In the genomic region with DNA sequence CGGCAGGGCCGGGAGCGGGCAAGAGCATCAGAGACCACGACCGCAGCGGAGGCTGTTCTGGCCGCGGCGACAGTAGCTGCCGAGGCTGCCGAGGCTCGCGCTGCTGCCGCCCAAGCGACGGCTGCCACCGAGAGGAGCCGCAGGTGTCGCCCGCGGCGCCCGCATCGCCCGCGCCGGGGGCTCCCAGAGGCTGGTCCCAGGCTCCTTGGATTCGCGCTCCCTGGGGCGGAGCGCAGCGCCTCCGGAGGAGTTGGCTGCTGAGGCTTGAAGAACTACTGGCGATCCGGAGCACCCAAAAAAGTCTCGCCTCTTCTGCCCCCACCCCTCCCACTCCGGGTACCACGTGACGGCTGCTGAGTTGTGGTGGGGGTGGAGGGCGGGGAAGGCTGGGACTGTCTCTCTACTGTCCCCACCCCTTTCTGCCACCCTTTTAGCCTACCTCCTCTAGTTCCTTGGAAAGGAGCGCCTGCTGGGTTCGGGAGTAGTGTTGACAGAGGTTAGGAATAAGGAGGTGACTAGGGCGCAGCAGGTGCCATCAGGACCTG, we compare ENCODE assay signal across 8 mouse cellular contexts. TPM values are rescaled to one million over a fixed set of nuclear protein-coding genes. Genes with fewer than 3 reads are reported as not detected.
DNase-seq lines count a peak whose midpoint lies in the region; ATAC-seq and TF ChIP-seq lines count a peak whose summit lies in the region.

No protein-coding gene starts in this region.

- no peak for TF ChIP-seq EP300 in stomach, postnatal 0 days (optimal IDR thresholded peaks at IDR 0.05)

- no peak for TF ChIP-seq CTCF in stomach, postnatal 0 days (IDR thresholded peaks at IDR 0.05; ENCODE audit: low read depth)

- peaks cover 92% of the 10 kb centered on the region for H3K27me3 ChIP-seq in forebrain, embryonic 10.5 days (ENCODE audit: poor library complexity, severe bottlenecking)
- H3K27me3 ChIP-seq in hindbrain, embryonic 10.5 days (ENCODE audit: insufficient read depth, poor library complexity, severe bottlenecking), result peaks cover 78% of the 10 kb centered on the region
- peaks cover 9% of the 10 kb centered on the region; the same call in 1 of the 2 replicates for H3K27me3 ChIP-seq in stomach, postnatal 0 days (ENCODE audit: control insufficient read depth, insufficient read depth, low read length)

- H3K4me2 ChIP-seq in stomach, postnatal 0 days (replicated peaks; ENCODE audit: low read depth), result peak overlapping the region; percentile 78

- ATAC-seq in megakaryocyte progenitor cell, adult 5-6 weeks (replicated peaks; ENCODE audit: poor library complexity), result peak; percentile 39; the same call in 1 of the 2 replicates
- peak; percentile 66 for ATAC-seq in stomach, postnatal 0 days (ENCODE audit: low FRiP score, low TSS enrichment)
- no peak for ATAC-seq in inflammation-experienced regulatory T-cells, adult 6 months

- peak overlapping the region; percentile 22; the same call in 1 of the 2 replicates for H3K27ac ChIP-seq in forebrain, embryonic 10.5 days
- H3K27ac ChIP-seq in hindbrain, embryonic 10.5 days, result peak overlapping the region; percentile 67
- no peak overlapping the region for H3K27ac ChIP-seq in stomach, postnatal 0 days (replicated peaks)

- DNase-seq in ovary, adult 18-20 months (ENCODE audit: low spot score), result peak; percentile 5
- no peak for DNase-seq in ovary, postnatal 14 days (ENCODE audit: low spot score)
- peak; percentile 34 for DNase-seq in forebrain, embryonic 10.5 days (ENCODE audit: extremely low spot score, low spot score)
- no peak for DNase-seq in hindbrain, embryonic 10.5 days (ENCODE audit: low spot score)
- peak; percentile 46 to 60 for DNase-seq in left cerebral cortex, postnatal 14 days (ENCODE audit: low spot score in 2 of 2)
- peak; percentile 30 for DNase-seq in stomach, postnatal 0 days (ENCODE audit: low spot score)

- under 1% methylated on average over 42 of the region's 43 CpGs for WGBS in forebrain, embryonic 10.5 days
- WGBS in hindbrain, embryonic 10.5 days, result under 1% methylated on average over 43 of the region's 43 CpGs
- WGBS in stomach, postnatal 0 days, result under 1% methylated on average over 40 of the region's 43 CpGs

- peak overlapping the region; percentile 64 for H3K4me3 ChIP-seq in forebrain, embryonic 10.5 days
- H3K4me3 ChIP-seq in hindbrain, embryonic 10.5 days, result peak overlapping the region; percentile 63
- H3K4me3 ChIP-seq in stomach, postnatal 0 days (ENCODE audit: low read depth, low read length), result peak overlapping the region; percentile 40

- H3K9ac ChIP-seq in stomach, postnatal 0 days (ENCODE audit: low read length), result 0 out of 2 replicates have a peak overlapping the region, but pooled peaks have one; percentile 43

- H3K9me3 ChIP-seq in forebrain, embryonic 10.5 days, result no peaks in the 10 kb centered on the region
- H3K9me3 ChIP-seq in hindbrain, embryonic 10.5 days, result no peaks in the 10 kb centered on the region
- H3K9me3 ChIP-seq in stomach, postnatal 0 days (ENCODE audit: control insufficient read depth, low read length), result no peaks in the 10 kb centered on the region

- peaks cover 33% of the 10 kb centered on the region for H3K4me1 ChIP-seq in forebrain, embryonic 10.5 days
- H3K4me1 ChIP-seq in hindbrain, embryonic 10.5 days (replicated peaks), result peaks cover 32% of the 10 kb centered on the region
- H3K4me1 ChIP-seq in stomach, postnatal 0 days (replicated peaks; ENCODE audit: control insufficient read depth, insufficient read depth), result 0 out of 2 replicates have a peak, but pooled peaks cover 3% of the 10 kb centered on the region

- no peaks in the 10 kb centered on the region for H3K36me3 ChIP-seq in forebrain, embryonic 10.5 days (replicated peaks)
- no peaks in the 10 kb centered on the region for H3K36me3 ChIP-seq in hindbrain, embryonic 10.5 days
- no peaks in the 10 kb centered on the region for H3K36me3 ChIP-seq in stomach, postnatal 0 days (ENCODE audit: control insufficient read depth, insufficient read depth, low read length)

- intact Hi-C loops in left cerebral cortex, postnatal 14 days (cut with DNase I), result loop anchor here (5.0 kb wide), 2 partner anchors 115 to 520 kb away; no protein-coding TSS in a partner anchor

RNA-seq across cellular contexts. Expression of a gene that starts 0.9 kb away (rescaled TPM):
- 1.2 and 1.9 TPM in 2 replicates for polyA plus RNA-seq in forebrain, embryonic 10.5 days (2016; fragmentation: Nextera tagmentation; extraction: Ambion mirVana)
- 3.5 and 11.8 TPM in 2 replicates for polyA plus RNA-seq in hindbrain, embryonic 10.5 days (2016; fragmentation: Nextera tagmentation; extraction: Ambion mirVana)
- 100 to 1,000 TPM; 140 to 144 TPM for total RNA-seq in left cerebral cortex, postnatal 14 days (2021)
- not detected in 2 replicates for total RNA-seq in megakaryocyte progenitor cell, adult 5-6 weeks (2015)
- not detected in 2 replicates for total RNA-seq in megakaryocyte progenitor cell, adult 5-6 weeks (2017)
- polyA plus RNA-seq in stomach, postnatal 0 days (2015; fragmentation: Nextera tagmentation; extraction: Ambion mirVana), result 0.79 and 1.2 TPM in 2 replicates
- not detected for polyA plus RNA-seq in inflammation-experienced regulatory T-cells, adult 6 months (2017; shearing (Covaris generic))

Comparison
In these comparisons a context has a peak if more than half of its experiments do, and no peak if none do; other contexts are left out.
1. DNase-seq: peak in ovary, adult 18-20 months (single experiment), forebrain, embryonic 10.5 days (single experiment), left cerebral cortex, postnatal 14 days (2 of 2) and stomach, postnatal 0 days (single experiment); none in ovary, postnatal 14 days (single experiment) and hindbrain, embryonic 10.5 days (single experiment).
2. Peak in every context shown above with its lines, with median percentiles within 50 percentile points of each other: H3K4me3 ChIP-seq.